In genomic region chr17:68166397-68166796, GRCm38 (mm10) we compare ENCODE assay signal across 10 mouse cellular contexts.
DNase-seq lines count a peak whose midpoint lies in the region; ATAC-seq and TF ChIP-seq lines count a peak whose summit lies in the region.
"Had no signal": no experiment of that assay in that cellular context is flagged by ENCODE, and none has a peak within 500 bp of the region (broad histone marks: within the 10 kb centered on the region; RNA-seq: fewer than 3 reads in every experiment).

No protein-coding gene starts in this region.

- no peak overlapping the region for H3K27ac ChIP-seq in liver, postnatal 0 days (ENCODE audit: low read depth)
- no peak overlapping the region for H3K27ac ChIP-seq in hindbrain, embryonic 13.5 days
- H3K27ac ChIP-seq: neural tube, embryonic 12.5 days had no signal

- ATAC-seq in liver, postnatal 0 days = no peak
- peak; percentile 67 for ATAC-seq in granulocyte monocyte progenitor cell, adult 5-6 weeks (replicated peaks; ENCODE audit: poor library complexity, severe bottlenecking)
- ATAC-seq in megakaryocyte, adult 5-6 weeks (ENCODE audit: poor library complexity, severe bottlenecking) = peak; percentile 67
- ATAC-seq in hindbrain, embryonic 13.5 days (ENCODE audit: low FRiP score) = no peak

- H3K4me3 ChIP-seq in liver, postnatal 0 days (ENCODE audit: low read depth, low read length) = no peak overlapping the region
- H3K4me3 ChIP-seq in hindbrain, embryonic 13.5 days = no peak overlapping the region
- H3K4me3 ChIP-seq: embryonic facial prominence, embryonic 15.5 days; neural tube, embryonic 12.5 days had no signal

- no peaks in the 10 kb centered on the region for H3K9me3 ChIP-seq in liver, postnatal 0 days (ENCODE audit: low read length)
- no peaks in the 10 kb centered on the region for H3K9me3 ChIP-seq in hindbrain, embryonic 13.5 days
- H3K9me3 ChIP-seq: embryonic facial prominence, embryonic 15.5 days; neural tube, embryonic 12.5 days had no signal

- no peak overlapping the region for H3K4me2 ChIP-seq in liver, postnatal 0 days (ENCODE audit: low read depth, low read length)
- H3K4me2 ChIP-seq in hindbrain, embryonic 13.5 days = no peak overlapping the region
- H3K4me2 ChIP-seq: neural tube, embryonic 12.5 days had no signal

- H3K36me3 ChIP-seq in liver, postnatal 0 days (replicated peaks; ENCODE audit: insufficient read depth, low read length) = no peaks in the 10 kb centered on the region
- H3K36me3 ChIP-seq in hindbrain, embryonic 13.5 days = no peaks in the 10 kb centered on the region
- H3K36me3 ChIP-seq: embryonic facial prominence, embryonic 15.5 days; neural tube, embryonic 12.5 days had no signal

- TF ChIP-seq CTCF in liver, postnatal 0 days (IDR thresholded peaks at IDR 0.05; ENCODE audit: low read depth) = peak; percentile 69

- no peaks in the 10 kb centered on the region for H3K4me1 ChIP-seq in liver, postnatal 0 days (ENCODE audit: insufficient read depth)
- no peaks in the 10 kb centered on the region; the same call in 1 of the 2 replicates for H3K4me1 ChIP-seq in hindbrain, embryonic 13.5 days (replicated peaks)
- H3K4me1 ChIP-seq: neural tube, embryonic 12.5 days had no signal

- TF ChIP-seq EP300 in liver, postnatal 0 days (IDR thresholded peaks at IDR 0.05; ENCODE audit: low read depth) = no peak

- peak; percentile 13 to 19 for DNase-seq in cerebellum, postnatal 25 days
- no peak for DNase-seq in cerebellum, postnatal 4 days (ENCODE audit: low spot score in 2 of 2)
- DNase-seq in liver, postnatal 0 days = no peak
- DNase-seq in liver = no peak
- no peak for DNase-seq in urinary bladder, adult 18-20 months (ENCODE audit: low spot score in 2 of 2)

- no peaks in the 10 kb centered on the region for H3K27me3 ChIP-seq in liver, postnatal 0 days (ENCODE audit: insufficient read depth, low read length)
- H3K27me3 ChIP-seq in hindbrain, embryonic 13.5 days = no peaks in the 10 kb centered on the region
- H3K27me3 ChIP-seq: embryonic facial prominence, embryonic 15.5 days; neural tube, embryonic 12.5 days had no signal

- no peak overlapping the region for H3K9ac ChIP-seq in liver, postnatal 0 days (replicated peaks)
- H3K9ac ChIP-seq in hindbrain, embryonic 13.5 days = no peak overlapping the region
- H3K9ac ChIP-seq: embryonic facial prominence, embryonic 15.5 days; neural tube, embryonic 12.5 days had no signal

- WGBS in liver, postnatal 0 days (ENCODE audit: insufficient replicate concordance) = 67% methylated on average over 4 of the region's 4 CpGs
- 79% methylated on average over 4 of the region's 4 CpGs for WGBS in hindbrain, embryonic 13.5 days

Comparison
In these comparisons a context has a peak if more than half of its experiments do, and no peak if none do; other contexts are left out.
1. DNase-seq: peak in cerebellum, postnatal 25 days (2 of 2); none in cerebellum, postnatal 4 days (0 of 2), liver, postnatal 0 days (single experiment), liver (single experiment) and urinary bladder, adult 18-20 months (0 of 2).
2. ATAC-seq: peak in granulocyte monocyte progenitor cell, adult 5-6 weeks (single experiment) and megakaryocyte, adult 5-6 weeks (single experiment); none in liver, postnatal 0 days (single experiment) and hindbrain, embryonic 13.5 days (single experiment).